Mouse (Mus musculus) megakaryocyte, embryonic 14.5 days (primary cell): Measurements from ENCODE around the gene Tdrd1.

Experiments
- FLI1 ChIP-seq: IDR thresholded peaks from 2 replicates; pipeline ENCODE4 v1.6.1; 2012; ENCODE audit warnings: low read length, inconsistent platforms, mixed read lengths
- GATA1 ChIP-seq: IDR thresholded peaks from 3 replicates; pipeline ENCODE4 v1.6.1; 2012; ENCODE audit warnings: mixed read lengths, low read length, inconsistent platforms, borderline replicate concordance

GRCm38 (mm10) chr19:56788952-56789351 lies 37.1 kb upstream of the Tdrd1 start:
- TF ChIP-seq GATA1, result no peak
- TF ChIP-seq FLI1, result no peak
